Mouse (Mus musculus): ENCODE measurements around the gene Grwd1. TPM values are rescaled to one million over a fixed set of nuclear protein-coding genes. Genes with fewer than 3 reads are reported as not detected.
"Not testable (repeated sequence)": the region's sequence is repeated elsewhere in the genome, so short reads cannot be mapped to it uniquely, and the experiment has no call there.

Grwd1 gene
- 10 to 100 TPM; 23.7 to 27.5 TPM for total RNA-seq (2021)
- long read RNA-seq, experiment 1, transcript Grwd1-201 (7 exons, 1,898 nt) = major isoform, 89 of 101 reads
- long read RNA-seq, experiment 1, partial matches to known transcripts = 4 of 101 reads
- long read RNA-seq, experiment 1, other reads (novel, unspliced or antisense) = 7 of 101 reads
- long read RNA-seq, experiment 2, transcript Grwd1-201 (7 exons, 1,898 nt) = major isoform, 30 of 31 reads
- long read RNA-seq, experiment 2, partial matches to known transcripts = 0 of 31 reads
- long read RNA-seq, experiment 2, other reads (novel, unspliced or antisense) = 1 of 31 reads

DNA sequence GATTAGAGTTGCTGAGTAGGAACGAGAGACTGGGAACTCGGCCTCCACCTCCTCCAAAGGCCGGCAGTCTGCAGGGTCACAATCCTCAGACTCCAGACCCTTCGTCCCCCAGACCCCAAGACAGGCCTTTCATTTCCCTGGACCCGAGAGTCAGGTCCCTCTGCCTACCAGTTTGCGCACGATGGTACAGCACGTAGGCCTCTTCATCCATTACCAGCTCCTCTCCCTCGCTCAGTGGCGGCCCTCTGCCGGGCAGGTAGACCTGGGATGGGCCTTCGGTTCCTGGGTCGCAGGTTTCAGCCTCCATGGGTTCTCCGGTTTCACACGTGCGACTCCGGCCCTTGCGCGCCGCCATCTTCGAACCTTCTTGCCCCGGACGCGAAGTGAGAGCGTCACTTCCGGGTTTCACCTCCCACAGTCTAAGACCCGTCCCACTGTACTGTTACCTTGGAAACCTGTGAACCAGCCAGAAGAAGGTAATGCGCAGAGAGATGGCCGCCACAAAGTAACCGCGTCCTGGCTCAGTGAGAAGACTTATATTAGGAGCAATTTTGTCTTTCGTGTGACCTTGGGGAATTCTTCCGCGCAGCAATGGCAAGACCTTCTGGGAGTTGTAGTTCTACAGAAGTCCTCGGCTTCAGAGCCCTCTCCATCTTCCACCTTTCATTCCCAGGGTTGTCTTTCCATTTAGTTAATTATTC, at the start of gene Grwd1:
Gene Grwd1 (minus strand): TSS at position 518 of the 701 bp plus-strand sequence.
- DNase-seq = peak; percentile 90

DNA sequence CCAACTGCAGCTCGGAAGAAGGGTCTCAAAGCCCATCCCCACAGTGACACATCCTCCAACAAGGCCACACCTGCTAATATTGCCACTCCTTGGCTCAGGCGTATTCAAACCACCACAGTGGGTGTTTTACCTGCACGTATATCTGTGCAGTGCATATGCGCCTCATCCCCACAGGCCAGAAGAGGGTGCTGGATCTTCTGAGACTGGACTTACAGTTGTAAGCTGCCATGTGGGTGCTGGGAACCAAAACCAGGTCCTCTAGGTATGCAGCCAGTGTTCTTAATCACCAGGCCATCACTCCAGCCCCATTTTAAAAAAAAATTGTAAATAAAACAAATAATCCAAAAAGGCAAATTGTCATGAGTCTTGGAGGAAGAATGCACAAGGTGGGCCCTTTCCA, 49.8 kb upstream of the Grwd1 start:
- DNase-seq = no peak

DNA sequence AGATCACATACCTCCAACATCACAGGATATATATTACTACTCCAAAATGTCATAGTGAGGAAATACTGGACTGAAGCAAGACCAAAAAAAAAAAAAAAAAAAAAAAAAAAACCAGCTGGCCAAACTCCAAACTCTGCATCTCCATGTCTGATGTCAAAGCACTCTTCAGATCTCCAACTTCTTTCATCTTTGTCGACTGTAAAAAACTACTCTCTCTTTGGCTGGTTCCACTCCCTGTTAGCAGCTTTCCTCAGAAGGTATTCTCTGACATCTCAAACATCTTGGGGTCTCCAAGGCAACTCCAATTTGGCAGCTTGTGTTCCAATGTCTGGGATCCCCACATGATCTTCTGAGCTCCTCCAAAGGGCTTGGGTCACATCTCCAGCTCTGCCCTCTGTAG, 47.5 kb upstream of the Grwd1 start, which contains the start of gene Grin2d:
Gene Grin2d (minus strand): TSS at position 101 of the 400 bp plus-strand sequence.
- DNase-seq = not testable (repeated sequence)

DNA sequence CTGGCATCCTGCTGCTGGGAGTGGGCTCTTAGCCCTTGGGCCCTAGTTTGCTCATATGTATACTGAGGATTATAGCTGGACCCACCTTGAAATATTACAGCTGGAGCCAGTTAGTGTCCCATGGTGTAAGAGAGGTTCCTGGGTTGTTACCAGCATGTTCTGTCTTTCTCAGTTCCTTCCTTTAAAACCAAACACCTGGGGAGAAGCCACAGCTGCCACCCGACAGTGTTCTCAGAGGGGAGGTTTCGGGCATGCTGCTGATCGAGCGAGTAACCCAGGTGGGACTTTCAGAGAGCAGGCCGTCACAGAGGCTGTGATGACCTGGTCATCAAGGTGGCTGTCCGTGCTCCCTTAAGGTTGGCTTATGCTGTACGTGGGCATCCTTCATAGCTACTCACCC, 46.2 kb upstream of the Grwd1 start:
- DNase-seq = no peak

DNA sequence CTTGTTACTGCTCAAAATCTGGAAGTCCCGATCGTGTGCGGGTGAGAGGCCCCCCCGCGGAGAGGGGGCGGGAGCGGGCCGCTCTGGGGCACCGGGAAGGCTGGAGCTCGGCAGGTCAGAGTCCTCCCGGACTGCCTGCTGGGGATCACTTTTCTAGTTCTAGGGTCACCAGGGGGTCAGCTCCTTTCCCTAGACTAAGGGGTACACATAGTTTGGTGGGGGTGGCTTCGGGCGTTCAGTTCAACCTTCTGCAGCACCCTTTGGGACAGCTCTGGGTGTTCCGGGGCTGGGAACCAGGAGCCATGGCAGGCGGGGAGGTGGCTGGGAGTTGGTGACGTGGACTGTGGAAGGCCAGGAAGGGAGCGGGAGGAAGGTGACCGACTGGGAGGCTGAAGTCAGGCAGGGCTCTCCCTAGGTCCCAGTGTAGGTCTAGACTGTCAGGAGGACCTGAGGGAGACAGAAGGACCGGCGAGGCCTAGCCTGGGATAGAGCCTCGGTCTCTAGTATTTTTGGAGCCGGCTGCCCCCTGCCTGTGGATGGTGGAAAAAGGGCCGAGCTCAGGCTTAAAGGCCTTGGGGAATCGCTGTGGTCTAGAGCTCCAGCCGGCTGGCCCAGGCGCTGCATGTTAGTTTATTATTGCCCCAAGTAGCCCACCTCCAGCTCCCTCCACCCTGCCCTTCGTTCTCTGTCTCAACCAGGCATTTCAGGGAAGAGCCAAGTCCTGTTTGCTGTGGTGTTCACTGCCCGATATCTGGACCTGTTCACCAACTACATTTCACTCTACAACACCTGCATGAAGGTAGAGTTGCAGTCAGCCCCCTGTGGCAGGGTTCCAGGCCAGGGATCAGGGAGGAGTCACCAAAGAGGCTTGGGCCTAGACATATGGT, 42.6 kb upstream of the Grwd1 start:
- DNase-seq = peak; percentile 78

DNA sequence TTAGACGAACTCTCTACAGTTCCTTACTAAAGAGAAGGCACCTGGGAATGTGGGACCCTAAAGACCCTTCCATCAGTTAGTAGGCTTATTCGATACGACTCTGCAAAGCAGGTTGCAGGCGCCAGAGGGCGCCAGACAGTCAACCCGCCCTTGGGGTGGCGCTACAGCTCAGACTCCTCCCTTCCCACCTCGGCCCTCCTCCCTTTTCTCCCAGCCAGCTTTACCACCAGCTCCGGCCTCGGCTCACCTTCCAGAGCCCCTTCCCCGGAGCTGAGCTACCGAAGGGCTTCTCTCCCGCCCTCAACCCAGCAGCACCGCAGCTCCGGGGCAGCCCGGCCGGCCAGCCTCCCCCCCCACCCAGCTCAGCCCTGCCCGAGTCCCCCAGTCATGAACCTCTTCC, 41.9 kb upstream of the Grwd1 start, which contains the start of gene Kdelr1:
Gene Kdelr1 (plus strand): TSS at position 149 of the 400 bp plus-strand sequence.
- DNase-seq = peak; percentile 93

DNA sequence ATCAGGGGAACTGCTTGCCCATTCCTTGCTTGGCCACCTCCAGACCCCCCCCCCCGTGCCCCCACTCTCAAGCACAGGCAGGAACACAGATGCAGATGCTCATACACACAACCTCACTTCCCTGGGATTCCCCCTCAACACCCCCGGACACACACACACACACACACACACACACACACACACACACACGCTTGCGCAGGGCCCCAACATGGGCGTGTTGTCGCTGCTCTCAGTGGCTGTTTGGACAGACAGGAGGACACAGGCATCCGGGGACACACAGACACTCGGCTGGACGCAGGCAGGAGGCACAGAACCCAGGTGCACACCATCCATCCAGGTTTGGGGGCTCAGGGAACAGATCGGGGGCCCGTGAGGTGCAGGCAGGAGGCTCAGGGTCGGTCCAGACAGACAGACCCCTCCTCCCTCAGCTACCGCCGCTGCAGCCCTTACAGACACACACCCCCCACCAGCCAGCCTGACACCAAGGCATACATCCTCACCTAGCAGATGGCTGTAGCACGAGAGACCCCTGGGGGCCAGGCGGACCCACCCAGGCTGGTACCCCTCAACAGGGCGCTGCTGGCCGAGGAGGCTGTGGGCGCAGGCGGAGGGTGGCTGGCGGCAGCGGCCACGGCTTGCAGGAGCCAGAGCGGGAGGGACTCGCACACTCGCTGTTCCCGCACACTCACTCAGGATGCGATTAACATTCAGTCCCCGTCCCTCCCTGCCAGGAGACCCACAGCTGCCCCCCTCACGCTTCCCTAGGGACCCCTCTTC, 39.7 kb upstream of the Grwd1 start:
- no peak for DNase-seq

DNA sequence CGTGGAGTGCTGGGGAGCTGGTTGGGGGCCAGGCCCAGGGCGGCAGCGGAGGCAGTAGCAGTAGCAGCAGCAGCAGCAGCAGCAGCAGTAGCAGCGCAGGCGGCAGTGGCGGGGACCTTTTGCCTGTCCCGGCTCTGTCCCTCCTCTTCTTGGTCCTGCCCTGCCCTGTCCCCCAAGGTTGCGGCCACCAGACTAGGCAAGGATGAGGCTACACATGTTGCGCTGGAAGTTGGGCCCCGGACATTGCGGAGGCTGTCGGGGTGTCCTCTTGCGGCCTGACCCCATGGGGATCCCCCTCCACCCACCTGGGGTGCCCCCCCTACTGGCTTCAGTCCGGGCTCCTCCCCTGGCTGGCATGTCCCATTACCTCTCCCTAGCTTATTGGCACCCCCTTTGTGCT, 39.0 kb upstream of the Grwd1 start:
- peak; percentile 44 for DNase-seq

DNA sequence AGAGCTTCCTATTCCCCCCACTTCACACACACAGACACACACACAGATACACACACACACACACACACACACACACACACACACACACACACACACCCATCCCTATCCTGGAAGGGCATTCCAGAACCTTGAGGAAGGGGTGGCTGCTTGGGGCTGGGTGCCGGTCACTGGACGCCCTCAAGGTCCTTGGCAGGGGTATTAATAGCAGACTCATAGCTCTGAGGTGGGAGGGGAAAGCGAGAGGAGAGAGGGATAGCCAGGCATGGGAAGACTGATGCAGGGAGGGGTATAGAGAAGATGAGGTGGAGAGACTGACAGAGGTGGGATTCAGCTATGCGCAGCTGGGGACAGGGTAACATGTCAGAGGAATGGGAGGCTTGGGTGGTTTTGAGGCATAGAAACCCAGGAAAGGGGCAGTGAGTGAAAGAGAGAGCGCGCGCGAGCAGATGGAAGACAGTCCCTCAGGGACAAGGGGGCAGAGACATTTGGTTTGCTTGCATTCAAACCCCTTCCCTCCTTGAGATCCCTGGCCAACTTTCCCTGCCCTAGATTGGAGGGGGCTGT, 38.4 kb upstream of the Grwd1 start:
- DNase-seq = peak; percentile 46

DNA sequence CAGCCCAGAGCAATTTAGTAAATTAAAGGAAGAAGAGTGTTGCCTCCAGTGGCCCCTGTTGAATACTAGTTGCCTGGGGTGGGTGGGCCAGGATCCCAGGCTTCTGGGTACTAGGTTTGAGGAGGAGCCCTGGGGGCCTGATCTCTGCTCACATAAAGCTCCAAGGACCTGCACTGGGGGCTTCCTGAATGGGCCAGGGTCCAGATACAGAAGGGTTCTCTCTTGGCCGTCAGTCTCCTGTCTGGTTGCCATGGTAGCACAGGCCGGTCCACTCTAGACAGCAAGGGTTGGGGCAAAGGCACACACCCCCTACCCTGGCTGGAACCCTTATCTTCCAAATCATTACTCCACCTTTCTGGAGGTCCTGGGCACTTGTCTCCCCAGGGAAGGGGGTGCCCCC, 37.1 kb upstream of the Grwd1 start:
- DNase-seq = no peak

DNA sequence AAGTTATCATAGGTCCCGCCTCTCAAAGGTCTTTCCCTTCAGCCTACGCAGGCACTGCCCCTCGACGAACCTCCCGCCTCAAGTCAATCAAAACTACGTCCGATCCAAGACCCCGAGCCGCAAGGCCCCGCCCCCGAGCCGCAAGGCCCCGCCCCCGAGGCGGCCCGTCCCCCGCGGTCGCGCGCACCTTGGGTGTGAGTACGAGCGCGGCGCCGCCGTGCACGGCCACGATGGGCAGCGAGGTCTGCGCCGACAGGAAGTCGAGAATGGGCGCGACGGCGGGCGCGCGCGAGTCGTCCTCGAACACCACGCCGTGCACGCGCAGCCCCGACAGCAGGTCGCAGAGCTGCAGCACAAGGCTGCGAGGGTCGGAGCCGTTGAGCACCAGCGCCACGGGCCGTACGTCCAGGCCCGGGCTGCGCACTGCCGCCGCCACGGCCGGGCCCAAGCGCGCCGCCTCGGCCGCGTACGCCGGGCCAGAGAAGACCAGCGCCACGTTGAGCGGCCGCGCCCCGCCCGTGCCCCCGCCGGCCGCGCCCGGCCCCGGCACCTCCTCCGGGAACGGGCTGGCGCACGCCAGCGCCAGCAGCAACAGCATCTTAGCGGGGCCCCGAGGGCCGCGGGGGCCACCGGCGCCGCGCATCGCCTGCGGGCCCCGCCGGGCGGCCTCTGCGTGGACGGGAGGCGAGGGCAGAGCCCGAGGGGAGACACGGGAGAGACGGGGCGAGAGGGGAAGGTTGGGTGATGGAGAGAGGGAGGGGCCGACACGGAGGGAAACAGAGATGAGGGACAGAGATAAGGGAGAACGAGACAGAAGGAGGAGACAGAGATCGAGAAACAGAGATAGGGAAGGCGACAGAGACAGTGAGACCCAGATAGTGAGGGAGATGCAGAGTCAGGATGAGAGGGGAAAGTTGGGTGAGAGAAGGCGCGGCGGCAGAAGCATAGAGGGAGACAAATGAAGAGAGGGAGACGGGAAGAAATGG, 35.5 kb upstream of the Grwd1 start:
- peak; percentile 96 for DNase-seq

DNA sequence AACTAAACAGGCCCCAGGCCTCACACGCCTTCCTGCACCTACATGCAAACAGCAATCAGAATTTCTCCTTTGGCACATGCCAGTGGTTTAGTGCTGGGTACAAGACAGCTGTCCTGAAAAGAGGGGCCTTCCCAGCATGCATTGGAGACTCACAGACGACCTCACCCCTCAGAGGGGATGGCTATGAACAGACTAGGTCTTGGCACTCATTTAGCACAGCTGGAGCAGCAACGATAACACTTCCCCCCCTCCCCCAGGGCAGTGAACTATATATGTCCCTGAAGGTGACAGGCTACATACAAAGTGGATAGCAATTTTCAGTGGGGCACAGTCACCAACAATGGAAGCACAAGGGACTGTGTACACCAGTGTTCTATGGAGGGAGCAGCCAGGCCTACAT, 33.7 kb upstream of the Grwd1 start:
- no peak for DNase-seq

DNA sequence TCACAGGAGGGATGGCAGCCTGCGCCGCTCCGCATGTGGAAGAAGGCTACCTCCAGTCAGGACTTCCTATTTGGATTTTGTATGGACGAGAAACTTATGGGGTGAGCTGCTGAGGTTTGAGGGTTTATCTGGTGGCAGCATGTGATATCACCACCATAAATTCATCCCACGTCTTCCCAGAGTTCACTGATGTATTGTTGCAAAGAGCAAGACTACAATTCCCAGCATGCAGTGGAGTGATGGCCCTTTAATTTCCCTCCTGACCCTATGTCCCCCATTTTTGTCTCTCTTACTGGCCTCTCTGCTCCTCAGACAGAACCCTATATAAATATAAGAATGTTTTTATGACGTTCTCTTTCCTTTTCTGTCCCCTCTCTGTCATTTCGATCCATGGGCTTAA, 32.1 kb upstream of the Grwd1 start:
- no peak for DNase-seq

DNA sequence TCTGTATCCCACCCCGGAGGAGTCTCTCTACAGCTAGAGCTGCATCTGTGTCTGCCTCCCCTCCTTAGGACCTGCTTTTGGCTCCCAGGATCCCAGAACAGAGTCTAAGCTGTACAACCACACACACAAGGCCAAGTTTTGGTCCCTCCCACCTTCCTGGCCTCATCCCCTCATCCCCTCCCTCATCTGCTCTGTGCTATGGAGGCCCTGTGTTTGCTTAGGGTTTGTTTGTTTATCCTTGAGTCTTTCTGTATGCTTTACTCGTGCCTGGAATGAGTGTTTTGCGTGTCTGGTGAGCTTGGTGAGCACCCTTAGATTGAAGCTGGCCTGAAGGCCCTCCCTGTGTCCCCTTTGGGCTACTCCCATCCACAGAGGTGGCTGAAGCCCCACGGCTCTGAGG, 28.3 kb upstream of the Grwd1 start:
- no peak for DNase-seq

DNA sequence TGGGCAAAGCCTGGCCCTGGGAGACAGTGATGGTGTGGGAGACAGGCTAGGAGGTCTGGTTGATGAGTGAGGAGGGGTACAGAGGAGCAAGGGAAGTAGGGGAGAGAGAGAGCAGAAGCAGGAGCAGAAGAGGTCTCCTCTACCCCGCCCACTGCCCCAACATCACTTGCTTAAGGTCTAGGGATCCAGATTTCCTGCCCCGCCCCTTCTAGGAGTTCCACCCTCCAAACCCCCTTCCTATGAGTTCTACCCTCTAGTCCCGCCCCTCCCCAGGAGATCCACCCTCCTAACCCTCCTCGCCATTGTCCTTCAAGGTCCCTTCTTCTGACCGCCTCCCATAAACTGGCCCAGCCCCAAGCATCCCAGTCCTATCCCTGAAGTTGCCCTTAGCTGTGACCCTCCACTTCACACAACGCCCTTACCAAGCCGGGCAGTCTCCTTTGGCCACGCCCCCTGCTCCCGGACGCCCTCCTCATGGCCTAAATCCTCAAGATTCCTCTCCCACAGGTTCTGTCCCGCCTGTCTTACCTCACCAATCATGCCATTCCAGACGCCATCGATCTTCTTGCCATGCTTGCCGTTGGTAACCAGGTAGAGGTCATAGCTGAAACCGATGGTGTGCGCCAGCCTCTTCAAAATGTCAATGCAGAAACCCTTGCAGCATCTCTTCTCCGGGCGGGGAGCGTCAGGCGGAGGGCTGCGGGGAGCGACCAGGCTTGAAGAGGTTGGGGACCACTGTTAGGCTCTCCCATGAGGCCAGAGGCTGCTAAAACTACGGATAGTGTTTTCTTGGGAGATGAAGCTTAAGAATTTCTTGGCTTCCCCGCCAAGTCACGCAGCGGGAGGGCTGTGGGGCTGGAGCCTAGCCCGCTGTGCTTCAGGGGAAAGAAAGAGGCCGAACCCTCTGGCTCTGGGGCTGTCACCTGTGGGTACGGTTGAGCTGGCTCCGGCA, 26.5 kb upstream of the Grwd1 start:
- DNase-seq = no peak

DNA sequence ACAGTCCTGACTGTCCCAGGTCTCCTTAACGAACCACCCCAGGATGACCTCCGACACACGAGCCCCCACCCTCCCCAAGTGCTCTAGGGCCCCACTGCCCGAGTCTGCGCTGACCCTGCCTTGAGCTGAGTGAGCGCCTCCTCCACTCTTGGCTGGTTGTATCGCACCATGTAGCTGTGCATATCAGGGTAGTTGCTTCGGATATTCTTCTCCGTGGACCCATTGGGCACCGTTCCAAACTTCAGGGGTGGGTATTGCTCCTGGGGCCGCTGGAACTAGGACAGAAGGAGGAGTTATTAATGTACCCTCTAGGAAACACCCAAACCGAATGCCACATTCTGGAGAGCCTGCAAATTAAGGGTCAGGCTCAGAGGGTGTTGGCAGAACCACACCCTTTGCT, 22.3 kb upstream of the Grwd1 start:
- no peak for DNase-seq

DNA sequence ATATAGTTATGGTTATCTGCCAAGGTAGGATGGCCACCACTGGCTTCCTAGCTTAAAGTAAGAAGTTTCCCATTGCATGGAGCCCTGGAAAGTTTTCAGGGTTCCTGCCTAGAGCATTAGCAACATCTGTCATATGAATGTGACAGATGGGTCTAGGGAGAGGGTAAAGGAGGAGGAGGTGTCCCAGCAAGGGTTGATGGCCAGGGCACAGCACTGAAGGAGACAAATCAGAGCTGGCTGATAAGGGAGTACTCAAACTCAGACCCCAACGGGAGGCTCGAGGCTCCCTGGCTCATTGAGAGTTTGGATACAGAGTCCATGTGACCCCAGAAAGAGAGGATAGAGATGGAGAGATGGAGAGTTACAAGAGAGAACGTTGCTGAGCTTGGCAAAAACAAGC, 19.9 kb upstream of the Grwd1 start:
- no peak for DNase-seq

DNA sequence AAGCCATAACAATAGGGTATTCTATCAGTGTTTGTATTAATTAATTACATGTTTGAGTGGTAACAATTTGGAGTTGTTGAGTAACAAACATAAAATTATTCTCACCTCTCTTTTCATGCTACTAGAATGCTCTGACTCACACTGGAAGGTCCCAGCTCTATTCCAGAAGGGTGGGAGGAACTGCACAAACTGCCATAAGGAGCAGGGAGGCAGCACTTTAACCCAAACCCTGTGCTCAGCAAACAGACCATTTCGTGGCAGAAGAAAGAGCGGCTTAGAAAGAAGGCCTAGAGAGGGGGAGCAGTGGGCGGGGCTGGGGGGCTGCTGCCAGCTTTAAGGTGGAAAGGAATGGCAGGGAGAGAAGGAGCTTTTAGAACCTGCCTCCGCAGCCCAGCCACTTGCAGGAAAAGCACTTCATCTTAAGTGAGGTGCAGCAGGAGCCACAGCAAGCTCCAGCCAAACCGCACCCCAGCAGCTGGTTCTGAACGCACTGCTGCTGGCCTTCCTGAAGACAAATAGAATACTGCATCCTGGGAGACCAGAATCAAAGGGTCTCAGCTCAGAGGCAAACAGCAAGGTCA, 17.8 kb upstream of the Grwd1 start:
- no peak for DNase-seq
